Mouse (Mus musculus): ENCODE data around the gene Nme7.

- TF ChIP-seq CTCF (IDR thresholded peaks at IDR 0.05) = no peak
- TF ChIP-seq EP300 (IDR thresholded peaks at IDR 0.05; ENCODE audit: insufficient read depth, low read depth, low read length) = no peak
- no peak for TF ChIP-seq POLR2A (IDR thresholded peaks at IDR 0.05; ENCODE audit: insufficient read depth, low read depth, low read length)
Measured at GRCm38 (mm10) chr1:164413608-164414007, 109.7 kb downstream of the Nme7 start.
